Mouse (Mus musculus): ENCODE data around the gene Ackr4.

GRCm38 (mm10) chr9:104172342-104172741 is 45.6 kb upstream of the Ackr4 start:
- TF ChIP-seq CTCF (IDR thresholded peaks at IDR 0.05; ENCODE audit: borderline replicate concordance, control insufficient read depth, extremely low read depth, insufficient read depth, low read length, poor library complexity) (no peak), POLR2A (IDR thresholded peaks at IDR 0.05; ENCODE audit: control insufficient read depth, extremely low read depth, insufficient read depth, low read length, poor library complexity) (no peak)
